Mouse (Mus musculus) kidney, embryonic 16.5 days (tissue): Measurements from ENCODE around the gene Atp8a2. TPM values are rescaled to one million over a fixed set of nuclear protein-coding genes. Genes with fewer than 3 reads are reported as not detected.
"Not testable (repeated sequence)": the region's sequence is repeated elsewhere in the genome, so short reads cannot be mapped to it uniquely, and the experiment has no call there.

Source experiments
- ATAC-seq: fragments of 200-750 bp; cut with Nextera tagmentation; 2 replicates; pipeline ENCODE4 v1.8.0; 2017; ENCODE audit warnings: moderate TSS enrichment; ENCODE audit not compliant: low FRiP score, low TSS enrichment
- H3K27ac ChIP-seq: fragments of 300-500 bp; sonication (generic); 2 replicates; pipeline ENCODE4 v1.5.1; 2014; ENCODE audit warnings: low read length
- H3K27me3 ChIP-seq: fragments of 300-500 bp; sonication (generic); 2 replicates; pipeline ENCODE4 v1.6.1; 2014; ENCODE audit warnings: low read length, control low read depth, mixed read lengths; ENCODE audit not compliant: insufficient read depth
- H3K36me3 ChIP-seq: fragments of 300-500 bp; sonication (generic); 2 replicates; pipeline ENCODE4 v1.6.1; 2014; ENCODE audit warnings: low read length, control low read depth, mixed read lengths; ENCODE audit not compliant: insufficient read depth
- H3K4me1 ChIP-seq: fragments of 300-500 bp; sonication (generic); 2 replicates; pipeline ENCODE4 v1.6.1; 2014; ENCODE audit warnings: low read length, control low read depth, mixed read lengths; ENCODE audit not compliant: insufficient read depth
- H3K4me2 ChIP-seq: fragments of 300-500 bp; sonication (generic); replicated peaks from 2 replicates; pipeline ENCODE4 v1.6.1; 2014; ENCODE audit warnings: low read depth, low read length
- H3K4me3 ChIP-seq: fragments of 300-500 bp; sonication (generic); 2 replicates; pipeline ENCODE4 v1.5.1; 2014; ENCODE audit warnings: mild to moderate bottlenecking, low read length
- H3K9ac ChIP-seq: fragments of 300-500 bp; sonication (generic); replicated peaks from 2 replicates; pipeline ENCODE4 v1.6.1; 2014; ENCODE audit warnings: low read length
- H3K9me3 ChIP-seq: fragments of 300-500 bp; sonication (generic); 2 replicates; pipeline ENCODE4 v1.6.1; 2016; ENCODE audit warnings: low read length, control low read depth
- WGBS: fragments of 180-500 bp; shearing (Covaris S2); extraction: QIAGEN DNeasy Blood & Tissue Kit; methylation state at CpG from one replicate; pipeline ENCODE4 v1.1.7; 2014; 5-methylcytosine and 5-hydroxymethylcytosine counted together
- polyA plus RNA-seq: library from polyadenylated mRNA; unstranded; fragments of >200 nt; fragmentation: Nextera tagmentation; extraction: Ambion mirVana; gene quantifications from 2 replicates; pipeline ENCODE4 v1.2.1, GENCODE M21; 2015

The Atp8a2 gene
- polyA plus RNA-seq, 1 experiment from 2014 or later = 1.3 TPM

DNA sequence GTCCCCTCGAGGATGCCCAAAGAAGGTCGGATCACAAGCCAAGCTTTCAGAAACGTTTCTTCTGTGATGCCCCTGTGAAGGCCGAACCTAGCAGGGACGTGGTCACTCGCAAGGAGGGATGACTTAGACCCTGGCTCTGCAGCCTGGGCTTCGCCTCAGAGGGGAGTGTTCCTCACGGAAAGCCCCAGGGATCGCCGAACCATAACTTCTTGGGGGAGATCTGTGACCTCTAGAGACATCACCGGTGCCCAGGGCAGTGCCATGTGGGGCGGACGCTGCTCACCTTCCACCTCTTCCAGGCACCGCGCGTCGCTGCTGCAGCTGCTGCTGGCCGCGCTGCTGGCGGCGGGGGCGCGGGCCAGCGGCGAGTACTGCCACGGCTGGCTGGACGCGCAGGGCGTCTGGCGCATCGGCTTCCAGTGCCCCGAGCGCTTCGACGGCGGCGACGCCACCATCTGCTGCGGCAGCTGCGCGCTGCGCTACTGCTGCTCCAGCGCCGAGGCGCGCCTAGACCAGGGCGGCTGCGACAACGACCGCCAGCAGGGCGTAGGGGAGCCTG lies 571.1 kb downstream of the Atp8a2 start:
- Histone ChIP-seq H3K4me2 (peak overlapping the region; percentile 74), H3K27ac (peak overlapping the region; percentile 73), H3K4me3 (peak overlapping the region; percentile 58), H3K9ac (peak overlapping the region; percentile 71), H3K4me1 (peaks cover 21% of the 10 kb centered on the region), H3K27me3 (peaks cover 24% of the 10 kb centered on the region), H3K36me3 (no peaks in the 10 kb centered on the region), H3K9me3 (no peaks in the 10 kb centered on the region)
- under 1% methylated on average over 51 of the region's 51 CpGs for WGBS
- ATAC-seq = peak; percentile 72

DNA sequence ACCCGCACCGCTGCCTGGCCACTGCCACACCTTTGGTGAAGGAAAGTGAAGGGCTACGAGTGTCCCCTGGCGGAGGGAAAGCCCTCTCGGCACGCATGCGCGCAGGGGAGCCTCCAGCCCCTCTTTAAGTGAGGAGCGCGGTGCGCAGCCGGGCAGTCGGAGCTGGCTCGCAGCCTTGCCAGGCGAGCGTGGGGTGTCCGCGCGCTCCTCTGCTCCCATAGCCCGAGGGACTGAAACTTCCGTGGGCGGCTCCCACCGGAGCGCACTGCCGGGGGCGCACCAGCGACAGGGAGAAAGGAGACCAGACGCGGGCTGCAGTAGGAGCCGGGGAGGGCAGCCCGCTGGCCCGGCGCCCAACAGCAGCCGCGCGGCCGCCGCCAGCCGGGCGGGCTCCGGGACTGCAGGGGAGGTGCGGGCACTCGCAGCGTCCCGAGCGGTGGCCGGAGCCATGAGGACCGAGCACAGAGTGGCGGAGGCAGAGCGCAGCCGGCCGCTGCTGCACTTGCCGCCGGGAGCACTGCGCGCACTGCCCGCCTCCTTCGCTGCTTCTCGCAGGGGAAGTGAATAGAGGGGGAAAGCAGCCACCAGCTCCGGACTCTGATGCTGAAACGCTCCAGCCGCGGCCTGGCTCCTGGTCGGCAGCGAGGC lies 571.7 kb downstream of the Atp8a2 start, which contains the start of gene Shisa2:
Gene Shisa2, plus strand, starts transcription at position 151 of the 648 bp plus-strand sequence.
- Histone ChIP-seq H3K9ac (peak within 1 kb of the TSS; percentile 71), H3K27ac (peak within 1 kb of the TSS; percentile 73), H3K27me3 (peaks cover 24% of the 10 kb centered on the region), H3K4me2 (peak within 1 kb of the TSS; percentile 74), H3K36me3 (no peaks in the 10 kb centered on the region), H3K4me1 (peaks cover 21% of the 10 kb centered on the region), H3K9me3 (no peaks in the 10 kb centered on the region), H3K4me3 (peak within 1 kb of the TSS; percentile 58)
- ATAC-seq = peak; percentile 91
- WGBS = 0% methylated on average over 54 of the region's 65 CpGs

GRCm38 (mm10) chr14:59624326-59624885 lies 572.6 kb downstream of the Atp8a2 start:
- H3K36me3 ChIP-seq = no peaks in the 10 kb centered on the region
- no peak overlapping the region for H3K4me3 ChIP-seq
- H3K9me3 ChIP-seq = no peaks in the 10 kb centered on the region
- H3K27me3 ChIP-seq = peaks cover 24% of the 10 kb centered on the region
- ATAC-seq = no peak
- no peak overlapping the region for H3K9ac ChIP-seq
- H3K27ac ChIP-seq = no peak overlapping the region
- peaks cover 19% of the 10 kb centered on the region for H3K4me1 ChIP-seq
- WGBS = 25% methylated on average over 9 of the region's 9 CpGs
- H3K4me2 ChIP-seq = peak overlapping the region; percentile 74

DNA sequence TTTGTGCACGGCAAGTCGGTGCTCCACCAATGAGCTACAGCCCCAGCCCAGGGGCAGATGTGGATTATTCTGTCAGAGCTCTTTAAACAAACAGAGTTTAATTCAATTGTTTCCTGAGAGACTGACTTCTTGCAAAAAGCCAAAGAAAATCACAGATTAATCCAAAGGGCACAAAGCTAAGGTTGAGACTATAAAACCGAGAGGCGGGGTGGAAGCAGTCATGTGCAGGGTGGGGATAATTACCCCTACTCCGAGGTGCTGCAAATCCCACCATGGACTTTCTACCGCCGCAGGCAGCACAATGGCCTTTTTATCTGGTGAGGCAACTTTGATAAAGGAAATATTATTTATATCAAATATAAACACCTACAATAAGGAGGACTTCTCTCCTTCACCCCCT lies 580.2 kb downstream of the Atp8a2 start:
- H3K4me3 ChIP-seq = no peak overlapping the region
- no peak overlapping the region for H3K9ac ChIP-seq
- H3K9me3 ChIP-seq = no peaks in the 10 kb centered on the region
- H3K27me3 ChIP-seq = no peaks in the 10 kb centered on the region
- no peak overlapping the region for H3K27ac ChIP-seq
- H3K36me3 ChIP-seq = no peaks in the 10 kb centered on the region
- 41% methylated on average over 7 of the region's 7 CpGs for WGBS
- no peaks in the 10 kb centered on the region for H3K4me1 ChIP-seq
- H3K4me2 ChIP-seq = no peak overlapping the region
- no peak for ATAC-seq

- not testable (repeated sequence) for H3K36me3 ChIP-seq, H3K4me1 ChIP-seq, H3K9me3 ChIP-seq, ATAC-seq, H3K4me3 ChIP-seq, H3K4me2 ChIP-seq, H3K9ac ChIP-seq, H3K27ac ChIP-seq, H3K27me3 ChIP-seq
- WGBS = 70% methylated on average over 3 of the region's 3 CpGs
Observed at GRCm38 (mm10) chr14:59614149-59614548, 582.8 kb downstream of the Atp8a2 start.

GRCm38 (mm10) chr14:59612920-59613625 lies 583.9 kb downstream of the Atp8a2 start:
- Histone ChIP-seq H3K27me3 (no peaks in the 10 kb centered on the region), H3K9me3 (no peaks in the 10 kb centered on the region), H3K9ac (no peak overlapping the region), H3K4me2 (no peak overlapping the region), H3K27ac (no peak overlapping the region), H3K4me1 (no peaks in the 10 kb centered on the region), H3K4me3 (no peak overlapping the region), H3K36me3 (no peaks in the 10 kb centered on the region)
- no peak for ATAC-seq
- 47% methylated on average over 14 of the region's 14 CpGs for WGBS

GRCm38 (mm10) chr14:59607021-59607420 lies 590.0 kb downstream of the Atp8a2 start:
- 30% methylated on average over 3 of the region's 3 CpGs for WGBS
- H3K27me3 ChIP-seq = peaks cover 4% of the 10 kb centered on the region; the same call in 1 of the 2 replicates
- no peaks in the 10 kb centered on the region for H3K9me3 ChIP-seq
- no peak overlapping the region for H3K9ac ChIP-seq
- no peaks in the 10 kb centered on the region for H3K36me3 ChIP-seq
- H3K4me3 ChIP-seq = no peak overlapping the region
- no peak overlapping the region for H3K27ac ChIP-seq
- H3K4me2 ChIP-seq = no peak overlapping the region
- no peaks in the 10 kb centered on the region for H3K4me1 ChIP-seq
- ATAC-seq = no peak

- no peaks in the 10 kb centered on the region for H3K36me3 ChIP-seq
- no peak overlapping the region for H3K4me2 ChIP-seq
- 21% methylated on average over 5 of the region's 5 CpGs for whole genome bisulfite sequencing
- no peaks in the 10 kb centered on the region for H3K4me1 ChIP-seq
- no peaks in the 10 kb centered on the region for H3K9me3 ChIP-seq
- H3K27me3 ChIP-seq = peaks cover 6% of the 10 kb centered on the region; the same call in 1 of the 2 replicates
- no peak overlapping the region for H3K9ac ChIP-seq
- no peak overlapping the region for H3K27ac ChIP-seq
- H3K4me3 ChIP-seq = no peak overlapping the region
- ATAC-seq = peak; percentile 35; the same call in 1 of the 2 replicates
Observed at GRCm38 (mm10) chr14:59605671-59606353, 591.2 kb downstream of the Atp8a2 start.

GRCm38 (mm10) chr14:59604002-59604645 lies 592.9 kb downstream of the Atp8a2 start:
- ATAC-seq = no peak
- H3K9me3 ChIP-seq = no peaks in the 10 kb centered on the region
- H3K4me2 ChIP-seq = no peak overlapping the region
- H3K27me3 ChIP-seq = peaks cover 6% of the 10 kb centered on the region; the same call in 1 of the 2 replicates
- no peak overlapping the region for H3K4me3 ChIP-seq
- H3K9ac ChIP-seq = no peak overlapping the region
- no peaks in the 10 kb centered on the region for H3K36me3 ChIP-seq
- 65% methylated on average over 5 of the region's 5 CpGs for WGBS
- H3K27ac ChIP-seq = no peak overlapping the region
- no peaks in the 10 kb centered on the region for H3K4me1 ChIP-seq
